Mouse (Mus musculus): ENCODE data around the gene Mpped1.
A peak's percentile ranks its signal among the peaks of the same experiment; 100 is the strongest.

Gene Mpped1

GRCm38 (mm10) chr15:83796924-83797323 lies 17.7 kb downstream of the Mpped1 start:
- no peak for DNase-seq (ENCODE audit: low read depth)

- no peak for DNase-seq (ENCODE audit: low read depth)
These were observed 19.7 kb downstream of the Mpped1 start for GRCm38 (mm10) chr15:83798964-83799363.

GRCm38 (mm10) chr15:83801011-83801410 lies 21.7 kb downstream of the Mpped1 start:
- no peak for DNase-seq (ENCODE audit: low read depth)

GRCm38 (mm10) chr15:83814106-83814505 lies 34.8 kb downstream of the Mpped1 start:
- DNase-seq (ENCODE audit: low read depth), result no peak

GRCm38 (mm10) chr15:83828011-83828410 lies 48.7 kb downstream of the Mpped1 start:
- no peak for DNase-seq (ENCODE audit: low read depth)

- DNase-seq (ENCODE audit: low read depth), result no peak
These were observed 50.0 kb downstream of the Mpped1 start for GRCm38 (mm10) chr15:83829226-83829625.

- no peak for DNase-seq (ENCODE audit: low read depth)
These were observed 53.0 kb downstream of the Mpped1 start for GRCm38 (mm10) chr15:83832265-83832664.

- no peak for DNase-seq (ENCODE audit: low read depth)
These were observed 61.9 kb downstream of the Mpped1 start for GRCm38 (mm10) chr15:83840950-83841719.

GRCm38 (mm10) chr15:83842419-83842818 lies 63.2 kb downstream of the Mpped1 start:
- DNase-seq (ENCODE audit: low read depth), result no peak

GRCm38 (mm10) chr15:83842915-83843789 lies 63.9 kb downstream of the Mpped1 start:
- DNase-seq (ENCODE audit: low read depth), result no peak

- no peak for DNase-seq (ENCODE audit: low read depth)
These were observed 66.5 kb downstream of the Mpped1 start for GRCm38 (mm10) chr15:83845734-83846133.

- DNase-seq (ENCODE audit: low read depth), result no peak
These were observed 67.3 kb downstream of the Mpped1 start for GRCm38 (mm10) chr15:83846592-83846991.

GRCm38 (mm10) chr15:83847512-83847911 lies 68.2 kb downstream of the Mpped1 start:
- DNase-seq (ENCODE audit: low read depth), result no peak

GRCm38 (mm10) chr15:83848193-83848592 lies 68.9 kb downstream of the Mpped1 start:
- DNase-seq (ENCODE audit: low read depth), result no peak

GRCm38 (mm10) chr15:83853400-83853811 lies 74.1 kb downstream of the Mpped1 start:
- no peak for DNase-seq (ENCODE audit: low read depth)

GRCm38 (mm10) chr15:83857129-83857528 lies 77.9 kb downstream of the Mpped1 start:
- DNase-seq (ENCODE audit: low read depth), result peak; percentile 5

- DNase-seq (ENCODE audit: low read depth), result no peak
These were observed 86.4 kb downstream of the Mpped1 start for GRCm38 (mm10) chr15:83865626-83866025.

GRCm38 (mm10) chr15:83870936-83871335 lies 91.7 kb downstream of the Mpped1 start:
- DNase-seq (ENCODE audit: low read depth), result no peak

- DNase-seq (ENCODE audit: low read depth), result no peak
These were observed 98.0 kb downstream of the Mpped1 start for GRCm38 (mm10) chr15:83877155-83877866.

GRCm38 (mm10) chr15:83877898-83878297 lies 98.6 kb downstream of the Mpped1 start:
- DNase-seq (ENCODE audit: low read depth), result no peak

GRCm38 (mm10) chr15:83879845-83880244 lies 100.6 kb downstream of the Mpped1 start:
- DNase-seq (ENCODE audit: low read depth), result no peak

- DNase-seq (ENCODE audit: low read depth), result no peak
These were observed 104.6 kb downstream of the Mpped1 start for GRCm38 (mm10) chr15:83883821-83884220.
